Mouse (Mus musculus) frontal cortex, adult (tissue): ENCODE measurements at regions not wholly inside any gene's neighbourhood (a gene's known extent, or its start where the extent isn't known, plus 50 kb on each side); places are given as distances from the start of the nearest gene placed in this dataset.

Experiments
- ATAC-seq: cut with Nextera tagmentation; 2 replicates; pipeline ENCODE4 v1.9.2; 2017; ENCODE audit warnings: mild to moderate bottlenecking, moderate library complexity, mixed read lengths; ENCODE audit not compliant: low TSS enrichment

- no peak for ATAC-seq
These were observed 255.3 kb downstream of the Med13l start for GRCm38 (mm10) chr5:118815783-118816182.

- ATAC-seq = no peak
These were observed 257.8 kb downstream of the Med13l start for GRCm38 (mm10) chr5:118818294-118818693.

GRCm38 (mm10) chr5:118824791-118825190 lies 264.3 kb downstream of the Med13l start:
- no peak for ATAC-seq

GRCm38 (mm10) chr5:118829031-118829698 lies 268.7 kb downstream of the Med13l start:
- no peak for ATAC-seq

- ATAC-seq = no peak
These were observed 272.2 kb downstream of the Med13l start for GRCm38 (mm10) chr5:118832701-118833100.

- no peak for ATAC-seq
These were observed 273.6 kb downstream of the Med13l start for GRCm38 (mm10) chr5:118834129-118834528.

- no peak for ATAC-seq
These were observed 276.5 kb downstream of the Med13l start for GRCm38 (mm10) chr5:118837001-118837400.

GRCm38 (mm10) chr5:118838421-118838820 lies 277.9 kb downstream of the Med13l start:
- ATAC-seq = no peak

- no peak for ATAC-seq
These were observed 279.4 kb downstream of the Med13l start for GRCm38 (mm10) chr5:118839916-118840315.

- no peak for ATAC-seq
These were observed 280.9 kb downstream of the Med13l start for GRCm38 (mm10) chr5:118841210-118842016.

GRCm38 (mm10) chr5:118842017-118842396 lies 281.5 kb downstream of the Med13l start:
- no peak for ATAC-seq

- no peak for ATAC-seq
These were observed 296.5 kb downstream of the Med13l start for GRCm38 (mm10) chr5:118857001-118857400.

- ATAC-seq = peak; percentile 88
These were observed 300.8 kb downstream of the Med13l start for GRCm38 (mm10) chr5:118861143-118861847.

- no peak for ATAC-seq
These were observed 307.0 kb downstream of the Med13l start for GRCm38 (mm10) chr5:118867511-118867910.

GRCm38 (mm10) chr5:118869330-118869729 lies 308.9 kb downstream of the Med13l start:
- ATAC-seq = peak; percentile 73

GRCm38 (mm10) chr5:118873871-118874270 lies 313.4 kb downstream of the Med13l start:
- no peak for ATAC-seq

GRCm38 (mm10) chr5:118875096-118875637 lies 314.7 kb downstream of the Med13l start:
- ATAC-seq = no peak

- ATAC-seq = no peak
These were observed 316.3 kb downstream of the Med13l start for GRCm38 (mm10) chr5:118876586-118877312.

GRCm38 (mm10) chr5:118877313-118877669 lies 316.8 kb downstream of the Med13l start:
- ATAC-seq = no peak

- ATAC-seq = no peak
These were observed 317.4 kb downstream of the Med13l start for GRCm38 (mm10) chr5:118877831-118878230.

GRCm38 (mm10) chr5:118878722-118879121 lies 318.2 kb downstream of the Med13l start:
- no peak for ATAC-seq
